Mouse (Mus musculus) adrenal gland, adult 18-20 months (tissue): ENCODE measurements around the gene Adcy4. TPM values are rescaled to one million over a fixed set of nuclear protein-coding genes. Genes with fewer than 3 reads are reported as not detected.
A peak's percentile ranks its signal among the peaks of the same experiment; 100 is the strongest.

Source experiments
- DNase-seq, 2 experiments: peaks; one replicate each; pipeline ENCODE4 v3.0.0; 2021 to 2022; ENCODE audit warnings: low spot score in 2 of 2
- total RNA-seq, 2 experiments: library from RNA; stranded (reverse); gene quantifications; 1 replicate in 1 of 2; 2 replicates in 1 of 2; pipeline ENCODE4 v1.2.3; 2021

Adcy4 gene
- total RNA-seq, 2 experiments from 2014 or later, result 8.3 to 17.1 TPM

GRCm38 (mm10) chr14:55721700-55722437, 62.0 kb downstream of the Adcy4 start, which contains the start of gene Rabggta:
Gene Rabggta (minus strand): TSS chr14:55722263.
- DNase-seq, result peak; percentile 87 to 92

GRCm38 (mm10) chr14:55721076-55721475, 62.8 kb downstream of the Adcy4 start:
- no peak for DNase-seq

- DNase-seq, result no peak
Measured at GRCm38 (mm10) chr14:55720666-55721065, 63.2 kb downstream of the Adcy4 start.

- DNase-seq, result no peak
Measured at GRCm38 (mm10) chr14:55719737-55720136, 64.2 kb downstream of the Adcy4 start.

Other genes with a start within 250 kb of the Adcy4 start
- 10 to 100 TPM; 21.6 to 31.7 TPM for gene Pck2, start 243.8 kb downstream of the Adcy4 start, total RNA-seq
- gene Dcaf11, start 224.1 kb downstream of the Adcy4 start, total RNA-seq, result 100 to 1,000 TPM; 107 to 153 TPM
- 1 to 10 TPM in 1 of 2 experiments, not detected in 1; 1.5 TPM for gene A730061H03Rik, start 223.7 kb downstream of the Adcy4 start, total RNA-seq
- 1 to 10 TPM in 1 of 2 experiments, under 1 TPM in 1; 0.96 to 2.3 TPM for gene Fitm1, start 208.5 kb downstream of the Adcy4 start, total RNA-seq
- gene Psme1, start 206.0 kb downstream of the Adcy4 start, total RNA-seq, result 100 to 1,000 TPM; 231 to 367 TPM
- gene Emc9, start 198.8 kb downstream of the Adcy4 start, total RNA-seq, result 10 to 100 TPM; 27.5 to 45.7 TPM
- 100 to 1,000 TPM; 400 to 422 TPM for gene Psme2, start 193.0 kb downstream of the Adcy4 start, total RNA-seq
- 10 to 100 TPM; 28.1 to 36.0 TPM for gene Rnf31, start 192.4 kb downstream of the Adcy4 start, total RNA-seq
- gene Irf9, start 180.5 kb downstream of the Adcy4 start, total RNA-seq, result 10 to 100 TPM; 20.0 to 26.2 TPM
- 1 to 10 TPM; 3.5 to 7.4 TPM for gene Rec8, start 166.1 kb downstream of the Adcy4 start, total RNA-seq
- gene Ipo4, start 148.1 kb downstream of the Adcy4 start, total RNA-seq, result 100 to 1,000 TPM in 1 of 2 experiments, 10 to 100 TPM in 1; 95.4 to 122 TPM
- gene Gm49378, start 146.2 kb downstream of the Adcy4 start, total RNA-seq, result 1 to 10 TPM in 1 of 2 experiments, not detected in 1; 2.1 TPM
- 10 to 100 TPM; 70.2 to 84.9 TPM for gene Tm9sf1, start 140.3 kb downstream of the Adcy4 start, total RNA-seq
- 1 to 10 TPM in 1 of 2 experiments, under 1 TPM in 1; 0.58 to 1.2 TPM for gene Tssk4, start 133.9 kb downstream of the Adcy4 start, total RNA-seq
- 10 to 100 TPM; 37.1 to 59.5 TPM for gene Mdp1, start 123.6 kb downstream of the Adcy4 start, total RNA-seq
- gene Gmpr2, start 112.2 kb downstream of the Adcy4 start, total RNA-seq, result 10 to 100 TPM; 24.0 to 24.5 TPM
- gene Nedd8, start 112.0 kb downstream of the Adcy4 start, total RNA-seq, result 100 to 1,000 TPM; 312 to 368 TPM
- gene Tinf2, start 102.3 kb downstream of the Adcy4 start, total RNA-seq, result 10 to 100 TPM; 34.3 to 59.4 TPM
- gene Tgm1, start 70.2 kb downstream of the Adcy4 start, total RNA-seq, result under 1 TPM; 0.29 to 0.30 TPM
- gene Rabggta, start 61.8 kb downstream of the Adcy4 start, total RNA-seq, result 10 to 100 TPM; 15.9 to 20.0 TPM
- 10 to 100 TPM; 60.4 to 72.0 TPM for gene Dhrs1, start 38.4 kb downstream of the Adcy4 start, total RNA-seq
- gene Nop9, start 38.4 kb downstream of the Adcy4 start, total RNA-seq, result 10 to 100 TPM; 14.0 to 14.3 TPM
- gene Cideb, start 25.6 kb downstream of the Adcy4 start, total RNA-seq, result 1 to 10 TPM in 1 of 2 experiments, under 1 TPM in 1; 0.76 to 2.3 TPM
- gene Ltb4r2, start 22.7 kb downstream of the Adcy4 start, total RNA-seq, result not detected
- under 1 TPM; 0.42 to 0.50 TPM for gene Ltb4r1, start 18.1 kb downstream of the Adcy4 start, total RNA-seq
- 1 to 10 TPM; 3.6 to 4.5 TPM for gene Ripk3, start 4.8 kb upstream of the Adcy4 start, total RNA-seq
- 10 to 100 TPM; 17.4 to 21.4 TPM for gene Nfatc4, start 39.0 kb upstream of the Adcy4 start, total RNA-seq
- gene Nynrin, start 69.9 kb upstream of the Adcy4 start, total RNA-seq, result 1 to 10 TPM; 8.2 to 9.0 TPM
- not detected for gene Cbln3, start 100.3 kb upstream of the Adcy4 start, total RNA-seq
- 10 to 100 TPM; 14.8 to 17.6 TPM for gene Khnyn, start 100.9 kb upstream of the Adcy4 start, total RNA-seq
- gene Sdr39u1, start 116.2 kb upstream of the Adcy4 start, total RNA-seq, result 10 to 100 TPM; 66.9 to 90.4 TPM
- gene Cma1, start 160.6 kb upstream of the Adcy4 start, total RNA-seq, result 1 to 10 TPM; 1.8 to 3.4 TPM
- gene Cma2, start 166.9 kb upstream of the Adcy4 start, total RNA-seq, result under 1 TPM in 1 of 2 experiments, not detected in 1; 0.51 TPM
- gene Mcpt1, start 233.9 kb upstream of the Adcy4 start, total RNA-seq, result not detected
- gene Mcpt9, start 246.4 kb upstream of the Adcy4 start, total RNA-seq, result not detected